Mouse (Mus musculus) heart, embryonic 13.5 days (tissue): Measurements from ENCODE around the gene Vmn1r69. TPM values are rescaled to one million over a fixed set of nuclear protein-coding genes. Genes with fewer than 3 reads are reported as not detected.

Experiments
- ATAC-seq: fragments of 200-750 bp; cut with Nextera tagmentation; 2 replicates; pipeline ENCODE4 v1.8.0; 2017; ENCODE audit warnings: moderate TSS enrichment; ENCODE audit not compliant: insufficient number of reproducible peaks, low FRiP score, low TSS enrichment; ENCODE audit errors: extremely low read depth
- H3K27ac ChIP-seq: fragments of 300-500 bp; sonication (generic); replicated peaks from 2 replicates; pipeline ENCODE4 v1.5.1; 2015; ENCODE audit warnings: moderate library complexity, mild to moderate bottlenecking, inconsistent platforms
- H3K27me3 ChIP-seq: fragments of 300-500 bp; sonication (generic); replicated peaks from 2 replicates; pipeline ENCODE4 v1.6.1; 2015; ENCODE audit warnings: mild to moderate bottlenecking, inconsistent platforms
- H3K36me3 ChIP-seq: fragments of 300-500 bp; sonication (generic); 2 replicates; pipeline ENCODE4 v1.6.1; 2015; ENCODE audit warnings: mild to moderate bottlenecking, inconsistent platforms
- H3K4me1 ChIP-seq: fragments of 300-500 bp; sonication (generic); 2 replicates; pipeline ENCODE4 v1.6.1; 2015; ENCODE audit warnings: inconsistent platforms
- H3K4me2 ChIP-seq: fragments of 300-500 bp; sonication (generic); 2 replicates; pipeline ENCODE4 v1.6.1; 2015; ENCODE audit warnings: inconsistent platforms, mild to moderate bottlenecking, moderate library complexity
- H3K4me3 ChIP-seq: fragments of 300-500 bp; sonication (generic); 2 replicates; pipeline ENCODE4 v1.5.1; 2015; ENCODE audit warnings: moderate library complexity, mild to moderate bottlenecking, inconsistent platforms
- H3K9ac ChIP-seq: fragments of 300-500 bp; sonication (generic); 2 replicates; pipeline ENCODE4 v1.6.1; 2015; ENCODE audit warnings: inconsistent platforms, mild to moderate bottlenecking, moderate library complexity
- H3K9me3 ChIP-seq: fragments of 300-500 bp; sonication (generic); 2 replicates; pipeline ENCODE4 v1.6.1; 2016; ENCODE audit warnings: inconsistent platforms
- WGBS: fragments of 180-500 bp; shearing (Covaris S2); methylation state at CpG from one replicate; pipeline ENCODE4 v1.1.7; 2015; ENCODE audit warnings: mixed read lengths; 5-methylcytosine and 5-hydroxymethylcytosine counted together
- polyA plus RNA-seq: library from polyadenylated mRNA; unstranded; fragments of >200 nt; fragmentation: Nextera tagmentation; extraction: Ambion mirVana; gene quantifications from 2 replicates; pipeline ENCODE4 v1.2.1, GENCODE M21; 2015

Vmn1r69 gene
- polyA plus RNA-seq: not detected in 2 replicates

DNA sequence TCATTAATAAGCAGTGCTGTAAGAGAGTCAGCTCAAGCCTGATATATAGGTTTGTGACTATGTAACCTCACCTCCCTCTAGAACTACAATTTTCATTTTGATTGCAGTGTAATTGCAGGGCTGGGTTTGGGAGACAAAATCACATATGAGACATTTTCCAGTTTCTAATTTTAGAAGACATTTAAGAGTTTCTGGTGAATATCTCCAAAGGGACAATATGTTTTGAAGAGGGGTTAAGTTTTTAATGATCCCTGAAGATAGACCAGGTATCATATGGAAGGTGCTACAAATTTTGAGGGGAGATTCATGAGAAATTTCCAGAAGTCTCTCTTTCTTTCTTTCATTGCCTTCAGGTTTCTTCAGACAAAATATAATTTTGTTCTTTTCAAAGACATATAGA, at the start of gene Vmn1r69:
TSS of gene Vmn1r69 (minus strand) at position 101 of the 400 bp plus-strand sequence.
- H3K9ac ChIP-seq: no peak within 1 kb of the TSS
- no peaks in the 10 kb centered on the region for H3K4me1 ChIP-seq
- no peak within 1 kb of the TSS for H3K4me2 ChIP-seq
- no peaks in the 10 kb centered on the region for H3K36me3 ChIP-seq
- H3K27me3 ChIP-seq: no peaks in the 10 kb centered on the region
- no peak within 1 kb of the TSS for H3K4me3 ChIP-seq
- H3K9me3 ChIP-seq: peaks cover 26% of the 10 kb centered on the region; the same call in 1 of the 2 replicates
- no peak within 1 kb of the TSS for H3K27ac ChIP-seq
- no peak for ATAC-seq

DNA sequence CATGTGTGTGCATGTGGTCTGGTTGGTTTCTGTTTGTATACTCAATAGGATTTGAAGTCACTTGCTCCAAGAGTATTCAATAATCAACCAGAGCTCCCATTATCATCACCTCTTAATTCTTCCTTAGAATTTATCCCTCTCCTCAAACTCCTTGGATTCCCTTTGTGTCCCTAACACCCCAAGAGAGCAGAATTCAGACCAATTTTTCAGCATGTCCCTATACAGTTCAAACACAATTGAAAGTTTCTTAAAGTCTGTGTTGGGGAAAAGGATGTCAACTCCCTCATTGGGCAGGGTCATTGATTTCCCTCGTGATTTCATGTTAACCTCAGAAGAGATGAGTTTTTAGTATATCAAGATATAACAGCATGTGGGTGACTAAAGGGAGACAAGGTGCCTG, 17.8 kb upstream of the Vmn1r69 start, which contains the start of gene Vmn1r70:
TSS of gene Vmn1r70 (plus strand) at position 301 of the 400 bp plus-strand sequence.
- Histone ChIP-seq H3K9ac (no peak within 1 kb of the TSS), H3K9me3 (peaks cover 33% of the 10 kb centered on the region), H3K36me3 (no peaks in the 10 kb centered on the region), H3K27ac (no peak within 1 kb of the TSS), H3K27me3 (no peaks in the 10 kb centered on the region), H3K4me1 (no peaks in the 10 kb centered on the region), H3K4me3 (no peak within 1 kb of the TSS), H3K4me2 (no peak within 1 kb of the TSS)
- no peak for ATAC-seq
- WGBS: 53% methylated on average over 1 of the region's 1 CpGs

DNA sequence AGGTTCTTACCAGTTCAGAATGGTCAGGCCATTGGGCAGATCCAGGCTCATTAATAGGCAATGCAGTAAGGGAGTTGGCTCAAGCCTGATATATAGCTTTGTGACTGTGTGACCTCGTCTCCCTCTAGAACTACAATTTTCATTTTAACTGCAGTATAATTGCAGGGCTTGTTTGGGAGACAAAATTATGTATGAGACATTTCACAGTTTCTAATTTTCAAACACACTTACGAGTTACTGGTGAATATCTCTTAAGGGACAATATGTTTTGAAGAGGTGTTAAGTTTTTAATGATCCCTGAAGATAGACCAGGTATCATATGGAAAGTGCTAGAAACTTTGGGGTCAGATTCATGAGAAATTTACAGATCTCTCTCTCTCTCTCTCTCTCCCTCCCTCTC, 55.1 kb downstream of the Vmn1r69 start, which contains the start of gene Vmn1r68:
TSS of gene Vmn1r68 (minus strand) at position 101 of the 400 bp plus-strand sequence.
- H3K27me3 ChIP-seq: no peaks in the 10 kb centered on the region
- H3K9ac ChIP-seq: no peak within 1 kb of the TSS
- ATAC-seq: no peak
- no peak within 1 kb of the TSS for H3K27ac ChIP-seq
- H3K4me2 ChIP-seq: no peak within 1 kb of the TSS
- H3K9me3 ChIP-seq: no peaks in the 10 kb centered on the region
- no peak within 1 kb of the TSS for H3K4me3 ChIP-seq
- H3K4me1 ChIP-seq: no peaks in the 10 kb centered on the region
- no peaks in the 10 kb centered on the region for H3K36me3 ChIP-seq
- 56% methylated on average over 2 of the region's 2 CpGs for WGBS

Other genes with a start within 250 kb of the Vmn1r69 start
- not detected in 2 replicates for gene Vmn1r67, start 170.3 kb downstream of the Vmn1r69 start, polyA plus RNA-seq
- gene Zik1, start 118.3 kb downstream of the Vmn1r69 start, polyA plus RNA-seq: 6.3 and 6.5 TPM in 2 replicates
- gene Vmn1r68, start 55.2 kb downstream of the Vmn1r69 start, polyA plus RNA-seq: not detected in 2 replicates
- gene Vmn1r70, start 17.9 kb upstream of the Vmn1r69 start, polyA plus RNA-seq: not detected in 2 replicates
- gene Nlrp4b, start 74.1 kb upstream of the Vmn1r69 start, polyA plus RNA-seq: not detected in 2 replicates
- gene Vmn1r71, start 140.7 kb upstream of the Vmn1r69 start, polyA plus RNA-seq: not detected in 2 replicates